Mouse (Mus musculus): ENCODE measurements around the gene Elavl1.
A peak's percentile ranks its signal among the peaks of the same experiment; 100 is the strongest.

Elavl1 gene

GRCm38 (mm10) chr8:4292738-4293137 is 32.5 kb downstream of the Elavl1 start:
- no peak for TF ChIP-seq GATA4 (IDR thresholded peaks at IDR 0.05; ENCODE audit: insufficient replicate concordance, low read length)

- TF ChIP-seq GATA4 (IDR thresholded peaks at IDR 0.05; ENCODE audit: insufficient replicate concordance, low read length), result no peak
Measured at GRCm38 (mm10) chr8:4276111-4276465, 49.1 kb downstream of the Elavl1 start.

GRCm38 (mm10) chr8:4275275-4276110 is 49.7 kb downstream of the Elavl1 start, which contains the start of gene Timm44:
Timm44 (minus strand) TSS chr8:4275913.
- TF ChIP-seq GATA4 (IDR thresholded peaks at IDR 0.05; ENCODE audit: insufficient replicate concordance, low read length), result peak; percentile 31; the same call in 1 of the 2 replicates

GRCm38 (mm10) chr8:4269609-4270008 is 55.6 kb downstream of the Elavl1 start:
- TF ChIP-seq GATA4 (IDR thresholded peaks at IDR 0.05; ENCODE audit: insufficient replicate concordance, low read length), result no peak

GRCm38 (mm10) chr8:4267627-4268026 is 57.6 kb downstream of the Elavl1 start:
- TF ChIP-seq GATA4 (IDR thresholded peaks at IDR 0.05; ENCODE audit: insufficient replicate concordance, low read length), result no peak

- TF ChIP-seq GATA4 (IDR thresholded peaks at IDR 0.05; ENCODE audit: insufficient replicate concordance, low read length), result no peak
Measured at GRCm38 (mm10) chr8:4265160-4265914, 59.9 kb downstream of the Elavl1 start.

GRCm38 (mm10) chr8:4263105-4263791 is 62.0 kb downstream of the Elavl1 start:
- TF ChIP-seq GATA4 (IDR thresholded peaks at IDR 0.05; ENCODE audit: insufficient replicate concordance, low read length), result no peak

GRCm38 (mm10) chr8:4259805-4260170 is 65.4 kb downstream of the Elavl1 start:
- TF ChIP-seq GATA4 (IDR thresholded peaks at IDR 0.05; ENCODE audit: insufficient replicate concordance, low read length), result no peak

GRCm38 (mm10) chr8:4259125-4259804 is 65.9 kb downstream of the Elavl1 start, which contains the start of gene Ctxn1:
Ctxn1 (minus strand) TSS chr8:4259274.
- TF ChIP-seq GATA4 (IDR thresholded peaks at IDR 0.05; ENCODE audit: insufficient replicate concordance, low read length), result no peak

GRCm38 (mm10) chr8:4258678-4259077 is 66.5 kb downstream of the Elavl1 start:
- TF ChIP-seq GATA4 (IDR thresholded peaks at IDR 0.05; ENCODE audit: insufficient replicate concordance, low read length), result no peak

GRCm38 (mm10) chr8:4258233-4258632 is 67.0 kb downstream of the Elavl1 start:
- no peak for TF ChIP-seq GATA4 (IDR thresholded peaks at IDR 0.05; ENCODE audit: insufficient replicate concordance, low read length)

GRCm38 (mm10) chr8:4257350-4257749 is 67.9 kb downstream of the Elavl1 start:
- TF ChIP-seq GATA4 (IDR thresholded peaks at IDR 0.05; ENCODE audit: insufficient replicate concordance, low read length), result no peak

- no peak for TF ChIP-seq GATA4 (IDR thresholded peaks at IDR 0.05; ENCODE audit: insufficient replicate concordance, low read length)
Measured at GRCm38 (mm10) chr8:4256911-4257310, 68.3 kb downstream of the Elavl1 start.

- no peak for TF ChIP-seq GATA4 (IDR thresholded peaks at IDR 0.05; ENCODE audit: insufficient replicate concordance, low read length)
Measured at GRCm38 (mm10) chr8:4254001-4254400, 71.2 kb downstream of the Elavl1 start.

All from liver, adult (tissue).